26 mouse cellular contexts compared by ENCODE assay signal in genomic region chr19:20402516-20403200, GRCm38 (mm10). TPM values are rescaled to one million over a fixed set of nuclear protein-coding genes. Genes with fewer than 3 reads are reported as not detected.
DNase-seq lines count a peak whose midpoint lies in the region; ATAC-seq and TF ChIP-seq lines count a peak whose summit lies in the region.
"Had no signal": no experiment of that assay in that cellular context is flagged by ENCODE, and none has a peak within 500 bp of the region (broad histone marks: within the 10 kb centered on the region; RNA-seq: fewer than 3 reads in every experiment).

No protein-coding gene starts in this region.

- intact Hi-C loops in left cerebral cortex, postnatal 14 days (cut with DNase I): no loop called here
- intact Hi-C loops in left cerebral cortex, postnatal 36 days (cut with DNase I): no loop called here

- DNase-seq in stomach, postnatal 0 days (ENCODE audit: low spot score): no peak
- peak; percentile 76 for DNase-seq in NIH3T3 (ENCODE audit: low read depth)
- no peak for DNase-seq in MN1 (ENCODE audit: low spot score)
- no peak for DNase-seq in left cerebral cortex, postnatal 14 days (ENCODE audit: low spot score in 2 of 2)
- DNase-seq in left cerebral cortex, postnatal 36 days (ENCODE audit: low spot score in 2 of 2): no peak
- DNase-seq: adrenal gland, postnatal 10 days; gastrocnemius, postnatal 25 days; heart, adult 2 months; liver, embryonic 13.5 days; lung, postnatal 14 days; right cerebral cortex, postnatal 14 days; thymus, adult 18-20 months; thymus, postnatal 25 days had no signal

- H3K36me3 ChIP-seq in stomach, embryonic 14.5 days (ENCODE audit: control insufficient read depth, insufficient read depth, low read length): no peaks in the 10 kb centered on the region
- no peaks in the 10 kb centered on the region for H3K36me3 ChIP-seq in stomach, postnatal 0 days (ENCODE audit: control insufficient read depth, insufficient read depth, low read length)
- H3K36me3 ChIP-seq: heart, embryonic 12.5 days; hindbrain, embryonic 15.5 days; limb, embryonic 10.5 days; limb, embryonic 15.5 days; liver, embryonic 13.5 days; midbrain, embryonic 13.5 days; stomach, embryonic 15.5 days had no signal

- H3K4me1 ChIP-seq in stomach, embryonic 14.5 days (ENCODE audit: control insufficient read depth, insufficient read depth, low read length): 0 out of 2 replicates have a peak, but pooled peaks cover 2% of the 10 kb centered on the region
- 0 out of 2 replicates have a peak, but pooled peaks cover 4% of the 10 kb centered on the region for H3K4me1 ChIP-seq in stomach, postnatal 0 days (replicated peaks; ENCODE audit: control insufficient read depth, insufficient read depth)
- H3K4me1 ChIP-seq: heart, embryonic 12.5 days; hindbrain, embryonic 15.5 days; limb, embryonic 10.5 days; limb, embryonic 15.5 days; liver, embryonic 13.5 days; midbrain, embryonic 13.5 days; stomach, embryonic 15.5 days had no signal

- no peak overlapping the region for H3K9ac ChIP-seq in stomach, embryonic 14.5 days (replicated peaks; ENCODE audit: low read depth, low read length)
- no peak overlapping the region for H3K9ac ChIP-seq in stomach, postnatal 0 days (ENCODE audit: low read length)
- H3K9ac ChIP-seq: heart, embryonic 12.5 days; hindbrain, embryonic 15.5 days; limb, embryonic 15.5 days; liver, embryonic 13.5 days; midbrain, embryonic 13.5 days; stomach, embryonic 15.5 days had no signal

- no peak for ATAC-seq in stomach, embryonic 14.5 days (ENCODE audit: insufficient number of reproducible peaks, insufficient read depth, low FRiP score, low read depth)
- ATAC-seq in stomach, postnatal 0 days (ENCODE audit: low FRiP score, low TSS enrichment): no peak
- ATAC-seq in megakaryocyte, adult 5-6 weeks (ENCODE audit: poor library complexity, severe bottlenecking): peak; percentile 40; the same call in 1 of the 2 replicates
- ATAC-seq: forebrain, embryonic 14.5 days; inflammation-experienced regulatory T-cells, adult 6 months; midbrain, embryonic 13.5 days had no signal

- no peak for TF ChIP-seq EP300 in stomach, postnatal 0 days (optimal IDR thresholded peaks at IDR 0.05)

- no peak overlapping the region for H3K4me3 ChIP-seq in stomach, embryonic 14.5 days (ENCODE audit: low read depth, low read length)
- no peak overlapping the region for H3K4me3 ChIP-seq in stomach, postnatal 0 days (ENCODE audit: low read depth, low read length)
- H3K4me3 ChIP-seq: heart, adult 2 months; heart, embryonic 12.5 days; hindbrain, embryonic 15.5 days; layer of hippocampus, adult 2 months; limb, embryonic 10.5 days; limb, embryonic 15.5 days; liver, embryonic 13.5 days; megakaryocyte, embryonic 14.5 days; midbrain, embryonic 13.5 days; stomach, embryonic 15.5 days had no signal

- 0 out of 2 replicates have a peak overlapping the region, but pooled peaks have one; percentile 16 for H3K27ac ChIP-seq in stomach, embryonic 14.5 days (ENCODE audit: low read length)
- H3K27ac ChIP-seq in stomach, postnatal 0 days (replicated peaks): no peak overlapping the region
- H3K27ac ChIP-seq: heart, adult 2 months; hindbrain, embryonic 15.5 days; layer of hippocampus, adult 2 months; limb, embryonic 10.5 days; limb, embryonic 15.5 days; liver, embryonic 13.5 days; midbrain, embryonic 13.5 days had no signal

- TF ChIP-seq CTCF in stomach, postnatal 0 days (IDR thresholded peaks at IDR 0.05; ENCODE audit: low read depth): no peak

- H3K9me3 ChIP-seq in stomach, embryonic 14.5 days (ENCODE audit: control insufficient read depth, low read depth, low read length): no peaks in the 10 kb centered on the region
- H3K9me3 ChIP-seq in stomach, postnatal 0 days (ENCODE audit: control insufficient read depth, low read length): no peaks in the 10 kb centered on the region
- H3K9me3 ChIP-seq: heart, embryonic 12.5 days; hindbrain, embryonic 15.5 days; limb, embryonic 10.5 days; limb, embryonic 15.5 days; liver, embryonic 13.5 days; megakaryocyte, embryonic 14.5 days; midbrain, embryonic 13.5 days; stomach, embryonic 15.5 days had no signal

- H3K27me3 ChIP-seq in stomach, embryonic 14.5 days (ENCODE audit: control insufficient read depth, insufficient read depth, low read length): no peaks in the 10 kb centered on the region
- H3K27me3 ChIP-seq in stomach, postnatal 0 days (ENCODE audit: control insufficient read depth, insufficient read depth, low read length): no peaks in the 10 kb centered on the region
- H3K27me3 ChIP-seq: heart, embryonic 12.5 days; hindbrain, embryonic 15.5 days; limb, embryonic 15.5 days; liver, embryonic 13.5 days; megakaryocyte, embryonic 14.5 days; midbrain, embryonic 13.5 days; stomach, embryonic 15.5 days had no signal

- H3K4me2 ChIP-seq in stomach, embryonic 14.5 days (replicated peaks; ENCODE audit: low read depth, low read length): no peak overlapping the region
- no peak overlapping the region for H3K4me2 ChIP-seq in stomach, postnatal 0 days (replicated peaks; ENCODE audit: low read depth)
- H3K4me2 ChIP-seq: heart, embryonic 12.5 days; hindbrain, embryonic 15.5 days; limb, embryonic 15.5 days; liver, embryonic 13.5 days; midbrain, embryonic 13.5 days; stomach, embryonic 15.5 days had no signal

- 33% methylated on average over 5 of the region's 5 CpGs for WGBS in stomach, embryonic 14.5 days
- 33% methylated on average over 5 of the region's 5 CpGs for WGBS in stomach, postnatal 0 days

RNA-seq across cellular contexts. Expression of gene Anxa1, which starts 11.9 kb away (rescaled TPM):
- polyA plus RNA-seq in stomach, embryonic 14.5 days (2014; fragmentation: Nextera tagmentation; extraction: Ambion mirVana): 417 and 455 TPM in 2 replicates
- 666 and 760 TPM in 2 replicates for polyA plus RNA-seq in stomach, postnatal 0 days (2015; fragmentation: Nextera tagmentation; extraction: Ambion mirVana)
- 1,533 and 1,715 TPM in 2 replicates for total RNA-seq in megakaryocyte, adult 5-6 weeks (2015)
- total RNA-seq in megakaryocyte, adult 5-6 weeks (2017): 1,919 and 2,040 TPM in 2 replicates
- 1 to 10 TPM; 2.5 to 3.1 TPM for total RNA-seq in left cerebral cortex, postnatal 14 days (2021)
- 1 to 10 TPM; 1.1 to 2.3 TPM for total RNA-seq in left cerebral cortex, postnatal 36 days (2021)
- total RNA-seq: MEL had no signal

Comparison
In these comparisons a context has a peak if more than half of its experiments do, and no peak if none do; other contexts are left out.
1. RNA of gene Anxa1, which starts 11.9 kb away (total RNA-seq): 1,533 to 2,040 TPM in megakaryocyte, adult 5-6 weeks; 2.5 to 3.1 TPM in left cerebral cortex, postnatal 14 days and 1.1 to 2.3 TPM in left cerebral cortex, postnatal 36 days; every median in the first group is over 100 times any median in the second.